Comparison of ENCODE assay signal across 25 mouse cellular contexts in genomic region chr7:96790326-96790725, GRCm38 (mm10).
A peak's percentile ranks its signal among the peaks of the same experiment; 100 is the strongest.
DNase-seq lines count a peak whose midpoint lies in the region; ATAC-seq and TF ChIP-seq lines count a peak whose summit lies in the region.
"Had no signal": no experiment of that assay in that cellular context is flagged by ENCODE, and none has a peak within 500 bp of the region (broad histone marks: within the 10 kb centered on the region; RNA-seq: fewer than 3 reads in every experiment).

No protein-coding gene starts in this region.

- no peak overlapping the region for H3K4me3 ChIP-seq in left cerebral cortex, adult 2 months
- H3K4me3 ChIP-seq in CH12.LX (replicated peaks in 1 of 3; ENCODE audit: low read depth in 2 of 3, low read length in 2 of 3, poor library complexity in 1 of 3), result no peak overlapping the region
- no peak overlapping the region for H3K4me3 ChIP-seq in hindbrain, embryonic 13.5 days
- H3K4me3 ChIP-seq: forebrain, embryonic 10.5 days; hindbrain, embryonic 15.5 days; limb, embryonic 15.5 days; lung, embryonic 15.5 days; megakaryocyte, embryonic 14.5 days; neural tube, embryonic 13.5 days had no signal

- H3K4me1 ChIP-seq in CH12.LX (ENCODE audit: control insufficient read depth in 1 of 2, insufficient read depth in 2 of 2), result peaks cover 0 to 30% of the 10 kb centered on the region in 2 experiments; a peak in 3 of 4 replicates
- H3K4me1 ChIP-seq in hindbrain, embryonic 13.5 days (replicated peaks), result peaks cover 14% of the 10 kb centered on the region

- WGBS in hindbrain, embryonic 13.5 days, result 89% methylated on average over 2 of the region's 2 CpGs

- TF ChIP-seq CTCF in left cerebral cortex, adult 2 months (IDR thresholded peaks at IDR 0.05), result no peak
- TF ChIP-seq CTCF in CH12.LX (conservative IDR thresholded peaks at IDR 0.05 in 1 of 2, IDR thresholded peaks at IDR 0.05 in 1 of 2; ENCODE audit: low read depth in 2 of 2, low read length in 2 of 2), result no peak

- H3K36me3 ChIP-seq in CH12.LX (replicated peaks in 1 of 2; ENCODE audit: control insufficient read depth in 1 of 2, insufficient read depth in 1 of 2, low read length in 1 of 2), result no peaks in the 10 kb centered on the region
- no peaks in the 10 kb centered on the region for H3K36me3 ChIP-seq in hindbrain, embryonic 13.5 days
- H3K36me3 ChIP-seq: hindbrain, embryonic 15.5 days; lung, embryonic 15.5 days; neural tube, embryonic 13.5 days had no signal

- H3K4me2 ChIP-seq in CH12.LX (ENCODE audit: insufficient read depth, low read depth, poor library complexity, severe bottlenecking), result no peak overlapping the region
- H3K4me2 ChIP-seq in hindbrain, embryonic 13.5 days, result no peak overlapping the region
- H3K4me2 ChIP-seq: hindbrain, embryonic 15.5 days; limb, embryonic 15.5 days; lung, embryonic 15.5 days; neural tube, embryonic 13.5 days had no signal

- intact Hi-C loops in left cerebral cortex, adult 2 months (cut with DNase I), result no loop called here
- intact Hi-C loops in left cerebral cortex, postnatal 36 days (cut with DNase I), result loop anchor here (5.0 kb wide), 1 partner anchor 47 kb away; no protein-coding TSS in a partner anchor

- ATAC-seq in common myeloid progenitor, adult 5-6 weeks (replicated peaks; ENCODE audit: low read depth, poor library complexity, severe bottlenecking), result peak; percentile 93
- peak; percentile 94 for ATAC-seq in megakaryocyte progenitor cell, adult 5-6 weeks (replicated peaks; ENCODE audit: poor library complexity)
- ATAC-seq in hindbrain, embryonic 13.5 days (ENCODE audit: low FRiP score), result no peak
- ATAC-seq: forebrain, embryonic 16.5 days had no signal

- TF ChIP-seq POLR2A in CH12.LX (IDR thresholded peaks at IDR 0.05; ENCODE audit: low read depth, low read length), result no peak

- no peak overlapping the region for H3K9ac ChIP-seq in CH12.LX (ENCODE audit: insufficient read depth, low read depth)
- H3K9ac ChIP-seq in hindbrain, embryonic 13.5 days, result no peak overlapping the region
- H3K9ac ChIP-seq: hindbrain, embryonic 15.5 days; limb, embryonic 15.5 days; liver, embryonic 14.5 days; lung, embryonic 15.5 days; neural tube, embryonic 13.5 days had no signal

- DNase-seq in left cerebral cortex, adult 2 months (ENCODE audit: extremely low spot score in 1 of 2, low spot score in 2 of 2), result no peak
- no peak for DNase-seq in left cerebral cortex, postnatal 36 days (ENCODE audit: low spot score in 2 of 2)
- no peak for DNase-seq in CH12.LX (ENCODE audit: extremely low read depth)
- no peak for DNase-seq in neural tube, embryonic 10.5 days (ENCODE audit: extremely low spot score, low spot score)
- DNase-seq: adrenal gland, postnatal 14 days; cerebellum, adult 9-10 months; gastrocnemius, postnatal 25 days; kidney, adult 2 months; left cerebral cortex, postnatal 4 days; midbrain, embryonic 14.5 days; right cerebral cortex, postnatal 14 days; spleen, adult 18-20 months; thymus, postnatal 14 days had no signal

- in situ Hi-C loops in CH12.LX (cut with MboI; ENCODE audit: low pct_ligation_motif_present, low pct_unique_long_range_greater_than_20kb, low sequenced_read_pairs), result loop anchor here (10.0 kb wide), 1 partner anchor 114 kb away; no protein-coding TSS in a partner anchor

- no peak for TF ChIP-seq RAD21 in CH12.LX (IDR thresholded peaks at IDR 0.05; ENCODE audit: low read depth, low read length)

- no peak for TF ChIP-seq EP300 in CH12.LX (IDR thresholded peaks at IDR 0.05; ENCODE audit: low read length)

- no peaks in the 10 kb centered on the region for H3K9me3 ChIP-seq in CH12.LX (replicated peaks; ENCODE audit: low read length)
- no peaks in the 10 kb centered on the region for H3K9me3 ChIP-seq in hindbrain, embryonic 13.5 days
- H3K9me3 ChIP-seq: forebrain, embryonic 10.5 days; hindbrain, embryonic 15.5 days; limb, embryonic 15.5 days; lung, embryonic 15.5 days; megakaryocyte, embryonic 14.5 days; neural tube, embryonic 13.5 days had no signal

- no peaks in the 10 kb centered on the region for H3K27me3 ChIP-seq in CH12.LX (replicated peaks)
- H3K27me3 ChIP-seq in hindbrain, embryonic 13.5 days, result 0 out of 2 replicates have a peak, but pooled peaks cover 5% of the 10 kb centered on the region
- H3K27me3 ChIP-seq: limb, embryonic 15.5 days; lung, embryonic 15.5 days; neural tube, embryonic 13.5 days had no signal

- dilution Hi-C loops in CH12.LX (cut with MboI; ENCODE audit: extremely low pct_ligation_motif_present, extremely low pct_unique_long_range_greater_than_20kb, low sequenced_read_pairs), result no loop called here

- peak overlapping the region; percentile 70 for H3K27ac ChIP-seq in left cerebral cortex, adult 2 months
- no peak overlapping the region for H3K27ac ChIP-seq in CH12.LX (ENCODE audit: insufficient read depth, low read depth)
- H3K27ac ChIP-seq in hindbrain, embryonic 13.5 days, result no peak overlapping the region
- H3K27ac ChIP-seq: forebrain, embryonic 10.5 days; hindbrain, embryonic 15.5 days; kidney, postnatal 0 days; limb, embryonic 15.5 days; liver, embryonic 14.5 days; lung, embryonic 15.5 days; neural tube, embryonic 13.5 days had no signal

- H3K79me2 ChIP-seq in CH12.LX (replicated peaks; ENCODE audit: control insufficient read depth, extremely low read depth, insufficient read depth, poor library complexity, severe bottlenecking), result no peaks in the 10 kb centered on the region

TF ChIP-seq in CH12.LX, 34 proteins besides CTCF, POLR2A, EP300 and RAD21:
- TF ChIP-seq ZNF384 (IDR thresholded peaks at IDR 0.05; ENCODE audit: low read depth, low read length) (peak; percentile 15; the same call in 1 of the 2 replicates), ZMIZ1 (IDR thresholded peaks at IDR 0.05; ENCODE audit: low read depth, low read length) (no peak), MXI1 (IDR thresholded peaks at IDR 0.05; ENCODE audit: low read depth, low read length) (no peak)
